Mouse (Mus musculus): ENCODE results near the gene Arpc3.

DNA sequence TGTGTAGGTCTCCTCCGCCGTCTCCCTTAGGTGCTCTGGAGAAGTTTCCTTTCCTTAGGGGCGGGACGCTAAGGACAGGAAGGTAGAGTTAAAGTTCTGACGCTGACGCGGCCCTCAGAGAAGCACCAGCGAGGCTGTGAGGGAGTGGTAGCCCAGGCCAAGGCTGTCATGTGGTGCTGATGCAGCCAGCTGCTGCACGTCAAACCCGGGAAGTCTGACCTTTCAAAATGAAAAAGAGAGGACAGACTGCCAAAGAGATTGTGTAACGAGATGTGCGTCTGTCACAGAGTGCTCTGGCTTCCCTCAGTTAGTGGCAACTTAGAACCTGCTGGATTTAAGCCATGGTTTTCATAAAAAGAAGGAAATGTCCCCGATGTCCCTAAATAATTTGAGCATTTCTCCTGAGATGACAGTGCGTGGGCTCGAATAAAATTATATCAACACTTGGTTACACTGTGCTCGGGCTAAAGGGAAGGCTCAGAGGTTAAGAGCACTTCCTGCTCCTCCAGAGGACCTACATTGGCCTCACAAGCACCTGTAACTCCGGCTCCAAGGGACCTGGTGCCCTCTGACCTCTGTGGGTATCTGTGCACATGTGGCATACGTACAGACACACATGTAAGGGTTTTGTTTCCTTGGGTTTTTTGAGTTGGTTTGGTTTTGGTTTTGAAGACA is 9.1 kb downstream of the Arpc3 start:
- TF ChIP-seq POLR2A (IDR thresholded peaks at IDR 0.05; ENCODE audit: insufficient read length, low read depth) (no peak), E2F4 (IDR thresholded peaks at IDR 0.05; ENCODE audit: insufficient read depth) (no peak), TCF12 (IDR thresholded peaks at IDR 0.05; ENCODE audit: insufficient read depth, poor library complexity, severe bottlenecking) (no peak), POLR2AphosphoS2 (IDR thresholded peaks at IDR 0.05; ENCODE audit: insufficient read length, low read depth) (no peak)

All from myocyte (in vitro differentiated cells).